Mouse (Mus musculus) lung, postnatal 0 days (tissue): ENCODE measurements around the gene Rph3al.

ENCODE experiments used
- CTCF ChIP-seq: IDR thresholded peaks from 2 replicates; pipeline ENCODE4 v1.5.1; 2016; ENCODE audit warnings: antibody characterized with exemption, mild to moderate bottlenecking
- EP300 ChIP-seq: IDR thresholded peaks from 2 replicates; pipeline ENCODE4 v1.6.1; 2016; ENCODE audit warnings: antibody characterized with exemption, mild to moderate bottlenecking, control low read depth

DNA sequence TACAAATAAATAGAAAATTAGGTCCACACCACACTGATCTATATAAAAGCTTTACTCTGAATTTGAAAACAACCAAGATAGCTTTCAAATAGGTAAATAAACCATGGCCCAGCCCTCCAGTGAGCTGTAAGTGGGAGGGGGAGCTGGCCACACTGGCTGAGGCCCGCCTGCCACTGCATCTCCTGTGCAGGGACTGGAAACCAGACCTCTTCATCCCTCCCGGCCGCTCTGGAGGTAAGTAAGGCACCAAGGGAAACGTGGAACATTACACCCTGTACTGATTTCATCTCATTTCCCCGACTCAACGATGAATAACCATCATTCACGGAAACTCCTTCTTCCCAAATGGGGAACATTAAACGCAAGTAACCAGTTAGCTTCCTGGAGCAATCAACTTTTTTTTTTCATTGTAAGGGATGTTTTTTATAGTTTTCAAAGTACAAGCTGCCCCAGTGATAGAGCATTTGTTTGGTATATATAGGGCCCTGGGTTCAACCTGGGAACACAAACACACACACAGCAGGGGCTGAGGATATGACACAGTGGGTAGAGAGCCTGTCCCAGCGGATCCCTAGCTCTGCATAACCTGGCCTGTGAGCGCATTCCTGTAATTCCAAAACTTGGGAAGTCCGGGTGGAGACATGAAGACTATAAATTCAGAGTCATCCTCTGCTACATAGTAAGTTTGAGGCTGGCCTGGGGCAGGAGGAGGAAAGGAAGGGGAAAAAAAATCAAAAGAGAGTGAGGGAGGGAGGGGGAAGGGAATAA is 7.1 kb downstream of the Rph3al start:
- TF ChIP-seq CTCF = no peak
- TF ChIP-seq EP300 = peak; percentile 62
